Mouse (Mus musculus): ENCODE results near the gene Hoxd1.

DNA sequence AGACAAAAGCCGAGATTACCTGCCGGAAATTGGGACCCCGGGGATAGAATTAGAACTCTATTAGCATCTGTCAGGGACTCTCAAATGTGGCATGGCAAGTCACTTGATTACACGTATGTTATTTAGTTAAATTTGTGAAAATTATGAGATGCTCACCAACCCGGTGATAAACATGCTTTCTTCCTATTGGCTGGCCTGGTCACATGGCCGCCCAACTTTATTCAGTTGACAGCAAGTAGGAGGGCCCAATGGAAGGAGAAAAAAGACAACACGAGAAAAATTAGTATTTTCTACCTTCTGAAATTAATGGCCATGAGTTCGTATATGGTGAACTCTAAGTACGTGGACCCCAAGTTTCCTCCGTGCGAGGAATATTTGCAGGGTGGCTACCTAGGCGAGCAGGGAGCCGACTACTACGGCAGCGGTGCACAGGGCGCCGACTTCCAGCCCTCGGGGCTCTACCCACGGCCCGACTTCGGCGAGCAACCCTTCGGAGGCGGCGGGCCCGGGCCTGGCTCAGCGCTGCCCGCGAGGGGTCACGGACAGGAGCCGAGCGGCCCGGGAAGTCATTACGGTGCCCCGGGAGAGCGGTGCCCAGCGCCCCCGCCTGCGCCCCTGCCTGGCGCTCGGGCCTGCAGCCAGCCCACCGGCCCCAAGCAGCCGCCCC is 35.7 kb upstream of the Hoxd1 start:
- TF ChIP-seq CTCF (IDR thresholded peaks at IDR 0.05; ENCODE audit: borderline replicate concordance, control insufficient read depth, extremely low read depth, insufficient read depth, low read length, poor library complexity) (no peak), POLR2A (IDR thresholded peaks at IDR 0.05; ENCODE audit: control insufficient read depth, extremely low read depth, insufficient read depth, low read length, poor library complexity) (no peak)

Measured in thymus, adult 2 months (tissue).